Mouse (Mus musculus): ENCODE results near the gene Cmklr1. TPM values are rescaled to one million over a fixed set of nuclear protein-coding genes. Genes with fewer than 3 reads are reported as not detected.

Gene Cmklr1
- polyA plus RNA-seq, 2 experiments from 2014 or later: not detected

DNA sequence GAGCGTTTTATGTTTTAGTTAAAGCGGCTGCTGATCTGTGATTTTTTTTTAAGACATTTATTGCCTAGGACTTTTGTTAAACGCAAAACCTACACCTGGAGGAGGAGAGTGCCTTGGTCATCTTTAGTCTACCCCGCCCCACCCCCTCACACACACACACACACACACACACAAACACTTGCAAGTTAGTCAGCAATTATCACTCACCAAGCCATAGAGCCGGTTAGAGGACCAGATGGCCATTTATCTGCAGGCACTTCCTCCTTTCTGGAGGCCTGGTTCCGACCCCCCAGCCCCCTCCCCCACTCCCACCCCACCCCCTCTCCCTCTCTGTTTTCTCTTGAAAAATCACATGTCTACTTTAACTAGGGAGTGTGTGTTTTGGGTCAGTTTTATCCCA, 65.8 kb downstream of the Cmklr1 start:
- no peak for ATAC-seq

DNA sequence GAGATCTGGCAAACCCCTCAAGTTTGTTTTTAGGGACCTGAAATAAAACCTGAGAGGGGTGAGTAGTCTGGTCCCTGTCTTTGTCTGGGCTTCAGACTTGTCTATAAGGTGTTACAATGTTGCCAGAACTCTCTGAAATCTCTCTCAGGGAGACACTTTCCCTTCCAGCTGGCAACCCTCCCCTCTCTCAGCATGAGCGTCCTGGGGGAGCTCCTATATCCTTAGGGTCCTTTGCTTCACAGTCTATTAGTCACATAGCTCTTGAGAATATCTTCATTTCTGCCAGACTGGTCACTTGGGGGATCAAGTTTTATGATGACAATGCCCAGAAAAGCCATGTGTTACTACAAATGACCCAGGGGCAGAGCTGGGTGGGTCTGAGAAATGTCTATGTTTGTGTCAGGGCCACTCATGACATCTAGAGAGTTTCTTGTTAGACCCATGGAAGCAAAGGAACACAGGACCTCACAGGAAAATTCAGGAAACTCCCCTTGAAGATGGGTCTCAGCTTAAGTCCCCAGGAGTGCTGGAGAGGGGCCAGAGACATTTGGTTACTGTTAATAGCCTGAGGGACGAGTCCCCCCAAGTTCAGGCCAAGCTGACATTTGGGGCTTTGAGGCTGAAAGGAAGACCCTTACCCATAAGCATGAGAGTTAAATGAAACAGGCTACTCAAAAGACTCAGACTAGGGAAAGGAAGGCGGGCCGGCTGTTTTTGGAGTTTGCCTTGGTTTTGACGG, 66.6 kb downstream of the Cmklr1 start:
- no peak for ATAC-seq

DNA sequence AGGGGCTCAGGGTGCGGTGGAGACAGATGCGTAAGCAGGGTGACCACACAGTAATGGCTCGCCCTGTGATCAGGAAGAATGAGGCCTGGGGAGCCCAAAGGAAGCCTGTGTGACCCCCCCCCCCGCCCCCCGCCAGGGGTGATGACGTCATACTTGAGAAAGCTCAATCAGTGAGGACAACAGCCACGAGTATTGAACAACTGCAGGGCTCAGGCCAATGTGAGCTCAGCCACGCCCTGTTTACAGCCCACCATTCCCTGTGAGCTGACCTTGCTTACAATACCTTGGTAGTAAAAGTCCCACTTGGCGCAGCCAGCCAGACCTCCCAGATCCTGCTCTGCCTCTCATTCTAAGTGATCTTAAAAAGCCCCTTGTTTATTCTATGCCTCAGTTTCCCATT, 69.4 kb downstream of the Cmklr1 start:
- ATAC-seq: no peak

DNA sequence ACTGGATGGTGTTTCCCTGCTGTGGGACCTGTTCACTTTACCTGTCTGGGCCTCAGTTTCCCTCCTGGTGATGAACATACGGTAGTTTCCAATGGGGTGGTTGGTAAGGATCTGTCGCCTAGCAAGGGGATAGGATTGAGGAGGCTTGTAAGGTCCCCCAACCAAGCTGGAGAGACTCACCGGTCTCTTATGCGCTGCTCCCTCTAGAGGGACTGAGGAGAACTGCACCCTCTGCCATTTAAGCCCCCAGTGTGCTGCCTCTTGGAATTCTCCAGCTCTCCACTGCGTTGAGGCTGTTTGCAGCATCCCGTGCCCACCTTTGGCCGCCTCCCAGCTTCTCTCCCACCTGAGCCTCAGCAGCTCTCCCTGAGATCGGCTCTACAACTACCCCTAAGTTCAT, 70.0 kb downstream of the Cmklr1 start:
- ATAC-seq: no peak

DNA sequence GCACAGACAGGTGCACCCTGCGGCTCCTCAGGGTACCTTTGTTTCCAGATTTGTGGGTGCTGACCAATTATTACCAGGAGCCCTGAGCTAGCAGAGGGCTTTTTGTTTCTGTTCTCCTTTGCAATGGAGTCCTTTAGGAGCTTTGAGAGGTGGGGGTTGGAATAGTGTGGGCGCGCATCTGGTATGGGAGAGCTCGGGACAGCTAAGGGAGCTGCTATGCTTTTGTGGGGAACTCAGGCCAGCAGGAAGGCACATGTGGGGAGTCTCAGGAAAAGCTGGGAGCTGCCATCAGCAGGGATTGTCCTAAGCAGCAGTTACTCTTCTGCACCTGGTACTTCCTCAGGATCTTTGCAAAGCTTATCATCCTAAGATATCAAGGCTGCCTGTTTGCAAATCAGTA, 71.1 kb downstream of the Cmklr1 start:
- no peak for ATAC-seq

DNA sequence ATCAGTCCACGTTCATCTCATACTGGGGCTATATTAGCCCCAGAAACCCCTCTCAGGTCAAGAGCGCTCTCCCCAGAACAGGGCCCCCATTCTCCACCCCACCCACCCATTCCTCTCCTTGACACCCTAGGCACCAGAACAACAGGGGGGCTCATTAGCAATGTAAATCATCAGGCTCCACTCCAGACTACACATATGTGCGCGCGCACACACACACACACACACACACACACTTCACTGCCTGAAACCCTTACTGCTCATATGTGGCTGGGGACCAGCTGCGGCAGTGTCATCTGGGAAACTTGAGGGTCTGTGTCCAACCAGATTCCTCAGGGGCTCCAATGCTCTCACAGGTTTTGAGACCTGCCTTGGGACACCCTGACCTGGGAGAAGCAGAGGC, 71.8 kb downstream of the Cmklr1 start:
- ATAC-seq: no peak

DNA sequence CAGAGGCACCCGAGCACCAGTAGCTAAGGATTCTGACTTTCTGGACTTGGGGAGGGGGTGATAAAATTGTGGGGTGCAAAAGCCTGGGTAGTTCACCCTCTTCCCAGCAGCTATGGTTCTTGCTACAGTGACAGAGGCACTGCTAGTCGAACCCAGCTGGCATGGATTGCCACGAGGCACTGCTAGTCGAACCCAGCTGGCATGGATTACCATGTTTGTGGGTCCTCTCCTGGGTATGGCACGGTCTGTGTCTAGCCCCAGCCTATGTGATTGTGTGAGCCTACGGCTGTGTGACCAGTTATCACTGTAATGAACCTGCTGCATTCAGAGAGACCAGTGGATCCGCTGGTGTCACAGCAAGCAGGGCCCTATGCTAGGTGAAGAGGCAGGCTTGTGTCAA, 72.7 kb downstream of the Cmklr1 start:
- no peak for ATAC-seq

DNA sequence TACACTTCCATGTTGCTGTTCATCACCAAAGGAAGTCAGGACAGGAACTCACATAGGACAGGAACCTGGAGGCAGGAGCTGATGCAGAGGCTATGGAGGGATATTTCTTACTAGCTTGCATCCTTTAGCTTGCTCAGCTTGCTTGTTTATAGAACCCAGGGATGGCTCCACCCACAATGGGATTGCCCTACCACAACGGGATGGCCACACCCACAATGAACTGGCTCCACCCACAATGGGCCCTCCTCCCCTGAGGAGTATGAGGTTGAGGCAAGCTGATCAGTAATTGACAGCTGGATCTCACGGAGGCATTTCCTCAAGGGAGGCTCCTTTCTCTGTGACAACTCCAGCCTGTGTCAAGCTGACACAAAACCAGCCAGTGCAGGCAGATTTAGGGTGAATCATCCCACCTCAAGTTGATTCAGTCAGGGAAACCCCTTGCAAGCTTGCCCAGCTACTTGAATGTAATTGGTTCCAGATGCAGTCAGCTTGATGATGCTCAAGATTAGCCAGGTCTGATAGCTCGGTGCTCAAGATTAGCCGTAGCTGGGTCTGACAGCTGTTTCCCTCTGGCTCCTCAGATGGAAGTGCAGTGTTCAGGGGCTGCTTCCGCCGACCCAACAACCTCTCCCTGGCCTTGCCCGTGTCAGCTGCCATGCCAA, 80.0 kb downstream of the Cmklr1 start:
- ATAC-seq: no peak

DNA sequence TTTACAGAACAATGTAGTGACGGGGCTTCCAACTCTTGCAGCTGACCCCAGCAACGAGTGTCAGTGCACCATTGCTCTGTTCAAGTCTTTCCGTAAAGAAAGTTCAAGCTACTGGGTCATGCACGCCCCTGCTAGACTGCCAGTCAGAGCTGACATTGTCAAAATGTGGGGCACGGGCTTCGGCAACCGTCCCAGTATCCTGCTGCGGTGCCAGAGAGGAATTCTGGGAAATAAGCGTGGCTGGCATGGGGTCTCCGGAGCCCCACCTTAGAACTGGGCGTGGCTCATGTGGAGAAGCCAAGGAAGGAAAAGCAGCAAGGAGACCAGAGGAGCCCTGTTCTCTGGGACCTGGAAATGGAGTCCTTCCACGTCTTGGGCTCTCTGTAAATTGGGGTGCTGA, 84.4 kb downstream of the Cmklr1 start:
- no peak for ATAC-seq

DNA sequence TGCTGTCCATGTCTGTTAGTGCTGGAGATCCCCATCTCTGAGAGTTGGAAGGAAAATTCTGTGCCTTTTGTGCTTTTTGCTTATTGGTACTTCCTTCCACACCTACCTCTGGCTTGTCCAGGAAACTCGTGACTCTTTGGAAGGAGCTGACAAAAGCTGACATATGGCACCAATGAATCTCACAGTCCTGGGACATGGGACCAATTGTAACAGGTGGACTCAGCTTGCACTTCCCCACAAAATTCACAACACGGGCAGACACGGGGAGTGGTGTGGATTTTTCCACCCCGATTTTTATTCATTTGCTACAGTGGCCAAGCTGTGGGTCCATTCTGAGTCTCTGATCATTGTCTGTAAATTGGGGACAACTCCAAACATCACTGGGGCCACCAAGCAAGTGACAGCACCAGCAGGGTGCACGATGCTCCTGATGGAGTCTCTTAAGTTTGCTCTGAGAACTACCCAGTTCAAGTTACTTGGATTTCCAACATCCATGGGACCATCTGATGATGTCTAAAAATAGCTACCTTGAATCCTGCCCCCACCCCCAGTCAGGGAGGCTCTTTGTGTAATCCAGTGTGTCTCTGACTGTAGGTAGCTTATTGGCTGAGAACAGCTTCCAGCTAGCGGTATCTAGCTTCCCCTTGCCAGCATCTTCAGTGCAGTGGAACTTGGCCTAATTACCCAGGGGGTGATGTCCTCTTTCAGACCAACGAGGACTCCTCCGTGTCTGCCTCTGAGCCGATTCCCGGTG, 84.9 kb downstream of the Cmklr1 start:
- no peak for ATAC-seq

DNA sequence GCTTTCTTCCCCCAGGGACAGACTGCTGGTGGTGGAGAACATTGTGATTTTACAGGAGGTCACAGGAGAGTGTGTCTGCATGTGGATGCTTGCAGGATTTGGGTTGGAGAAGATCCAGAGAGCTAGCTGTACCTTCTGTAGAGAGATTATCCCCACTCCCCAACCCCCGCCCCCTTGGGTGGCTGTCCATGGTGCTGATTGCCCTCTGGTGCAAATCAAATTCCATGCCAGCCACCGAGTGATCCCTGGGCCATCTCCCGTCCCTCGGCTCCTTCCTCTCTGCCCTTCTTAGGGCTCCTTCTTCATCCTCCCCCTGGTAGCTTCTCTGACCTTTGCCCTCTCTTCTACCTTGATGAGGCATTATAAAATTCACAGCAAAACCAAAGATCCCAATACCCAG, 85.8 kb downstream of the Cmklr1 start:
- ATAC-seq: no peak

Other genes with a start within 250 kb of the Cmklr1 start
- 1 to 10 TPM; 1.4 to 1.5 TPM for gene Wscd2, start 160.1 kb downstream of the Cmklr1 start, polyA plus RNA-seq (2017; shearing (Covaris generic))
- not detected for gene 1700069L16Rik, start 74.3 kb upstream of the Cmklr1 start, polyA plus RNA-seq (2017; shearing (Covaris generic))
- gene Ficd, start 85.4 kb upstream of the Cmklr1 start, polyA plus RNA-seq (2017; shearing (Covaris generic)): 1 to 10 TPM; 3.9 to 8.6 TPM
- 10 to 100 TPM; 13.6 to 15.4 TPM for gene Sart3, start 122.1 kb upstream of the Cmklr1 start, polyA plus RNA-seq (2017; shearing (Covaris generic))
- 10 to 100 TPM in 1 of 2 experiments, 1 to 10 TPM in 1; 7.1 to 10.8 TPM for gene Iscu, start 122.3 kb upstream of the Cmklr1 start, polyA plus RNA-seq (2017; shearing (Covaris generic))
- gene Tmem119, start 150.1 kb upstream of the Cmklr1 start, polyA plus RNA-seq (2017; shearing (Covaris generic)): not detected
- 100 to 1,000 TPM; 473 to 498 TPM for gene Selplg, start 182.2 kb upstream of the Cmklr1 start, polyA plus RNA-seq (2017; shearing (Covaris generic))